Mouse (Mus musculus) T-cell, adult 2 months (primary cell): Measurements from ENCODE around the gene Crygn.

Source experiments
- DNase-seq: peaks from one replicate; pipeline ENCODE4 v3.0.0; 2022; ENCODE audit warnings: low spot score

Crygn gene

DNA sequence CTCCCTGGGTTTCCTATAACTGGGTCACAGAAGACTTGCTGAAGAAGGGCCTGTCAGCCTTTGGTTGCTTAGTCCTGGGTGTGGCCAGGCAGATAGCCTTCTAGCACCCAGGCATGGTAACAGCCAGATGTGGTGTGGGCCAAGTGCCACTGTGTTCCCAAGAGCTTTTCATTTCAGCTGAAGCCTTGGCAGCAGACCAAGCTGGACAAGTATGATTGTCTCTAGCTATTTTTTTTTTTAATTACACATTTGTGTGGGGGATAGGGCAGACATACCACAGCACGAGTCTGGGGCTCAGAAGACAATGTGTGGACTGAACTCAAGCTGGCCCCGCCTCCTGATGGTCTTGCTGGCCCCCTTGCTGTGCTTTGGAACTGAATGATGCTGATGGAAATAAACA lies 47.8 kb downstream of the Crygn start:
- DNase-seq, result no peak

DNA sequence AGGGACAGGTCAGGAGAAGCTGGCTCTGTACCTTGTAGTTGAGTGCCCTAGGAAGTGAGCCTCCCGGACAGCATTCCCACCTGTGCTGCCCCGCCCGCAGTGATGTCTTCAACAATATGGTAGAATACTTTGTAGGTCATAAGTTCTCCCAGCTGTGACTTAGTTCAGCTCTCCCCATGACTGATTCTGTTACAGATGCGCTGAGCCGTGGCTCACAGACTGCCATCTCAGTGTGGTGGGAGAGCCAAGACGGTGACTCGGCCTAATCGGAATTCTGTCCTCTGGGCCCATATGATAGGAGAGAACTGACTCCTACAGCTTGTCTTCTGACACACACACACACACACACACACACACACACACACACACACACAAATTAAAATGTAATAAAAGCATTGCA lies 53.2 kb downstream of the Crygn start:
- no peak for DNase-seq

GRCm38 (mm10) chr5:24701271-24701670 lies 56.5 kb downstream of the Crygn start:
- DNase-seq, result no peak
